Mouse (Mus musculus) limb, embryonic 11.5 days (tissue): ENCODE results near the gene Trp53tg5. TPM values are rescaled to one million over a fixed set of nuclear protein-coding genes. Genes with fewer than 3 reads are reported as not detected.

Experiments used
- ATAC-seq: fragments of 200-750 bp; cut with Nextera tagmentation; 2 replicates; pipeline ENCODE4 v1.8.0; 2017; ENCODE audit warnings: low read depth; ENCODE audit not compliant: insufficient number of reproducible peaks, low FRiP score, low TSS enrichment
- DNase-seq: peaks from one replicate; pipeline ENCODE4 v3.0.0-alpha.2; 2015; ENCODE audit warnings: low spot score
- H3K27ac ChIP-seq: fragments of 300-500 bp; sonication (generic); replicated peaks from 2 replicates; pipeline ENCODE4 v1.5.1; 2014; ENCODE audit warnings: low read depth, mild to moderate bottlenecking, low read length
- H3K27me3 ChIP-seq: fragments of 300-500 bp; sonication (generic); 2 replicates; pipeline ENCODE4 v1.6.1; 2014; ENCODE audit warnings: mild to moderate bottlenecking, low read length, mixed read lengths; ENCODE audit not compliant: control insufficient read depth, insufficient read depth
- H3K36me3 ChIP-seq: fragments of 300-500 bp; sonication (generic); 2 replicates; pipeline ENCODE4 v1.6.1; 2014; ENCODE audit warnings: mild to moderate bottlenecking, low read length, moderate library complexity, mixed read lengths; ENCODE audit not compliant: control insufficient read depth, insufficient read depth
- H3K4me1 ChIP-seq: fragments of 300-500 bp; sonication (generic); 2 replicates; pipeline ENCODE4 v1.6.1; 2014; ENCODE audit warnings: low read length, mixed read lengths; ENCODE audit not compliant: control insufficient read depth, insufficient read depth
- H3K4me2 ChIP-seq: fragments of 300-500 bp; sonication (generic); 2 replicates; pipeline ENCODE4 v1.6.1; 2014; ENCODE audit warnings: low read depth, mild to moderate bottlenecking, moderate library complexity; ENCODE audit not compliant: severe bottlenecking
- H3K4me3 ChIP-seq: fragments of 300-500 bp; sonication (generic); 2 replicates; pipeline ENCODE4 v1.5.1; 2014; ENCODE audit warnings: low read depth, low read length
- H3K9ac ChIP-seq: fragments of 300-500 bp; sonication (generic); 2 replicates; pipeline ENCODE4 v1.6.1; 2014; ENCODE audit warnings: mild to moderate bottlenecking, low read length
- H3K9me3 ChIP-seq: fragments of 300-500 bp; sonication (generic); 2 replicates; pipeline ENCODE4 v1.6.1; 2016; ENCODE audit warnings: low read length; ENCODE audit not compliant: control insufficient read depth
- WGBS: fragments of 180-500 bp; shearing (Covaris S2); extraction: QIAGEN DNeasy Blood & Tissue Kit; methylation state at CpG from one replicate; pipeline ENCODE4 v1.1.7; 2014; 5-methylcytosine and 5-hydroxymethylcytosine counted together
- polyA plus RNA-seq: library from polyadenylated mRNA; unstranded; fragments of >200 nt; fragmentation: Nextera tagmentation; extraction: Ambion mirVana; gene quantifications from 2 replicates; pipeline ENCODE4 v1.2.1, GENCODE M21; 2014

The Trp53tg5 gene
- polyA plus RNA-seq, 1 experiment from 2014 or later: not detected

DNA sequence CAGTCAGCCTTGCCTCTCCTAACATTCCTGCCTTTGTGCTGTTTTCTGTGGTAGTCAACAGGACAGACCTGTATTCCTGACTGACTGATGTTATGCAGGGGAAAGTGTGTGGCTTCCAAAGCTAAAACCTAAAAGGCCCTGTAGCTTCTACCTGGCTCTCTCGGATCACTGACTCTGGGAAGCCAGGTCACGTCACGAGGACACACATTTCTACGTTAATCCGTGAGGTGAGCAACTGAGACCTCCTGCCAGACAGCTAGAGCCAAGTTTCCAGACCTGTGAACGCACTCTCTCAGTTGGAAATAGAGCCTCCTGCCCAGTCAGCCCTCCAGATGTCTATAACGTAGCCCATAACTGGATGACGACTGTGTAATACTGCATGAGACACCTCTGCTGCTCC is 51.5 kb downstream of the Trp53tg5 start:
- H3K27ac ChIP-seq: no peak overlapping the region

DNA sequence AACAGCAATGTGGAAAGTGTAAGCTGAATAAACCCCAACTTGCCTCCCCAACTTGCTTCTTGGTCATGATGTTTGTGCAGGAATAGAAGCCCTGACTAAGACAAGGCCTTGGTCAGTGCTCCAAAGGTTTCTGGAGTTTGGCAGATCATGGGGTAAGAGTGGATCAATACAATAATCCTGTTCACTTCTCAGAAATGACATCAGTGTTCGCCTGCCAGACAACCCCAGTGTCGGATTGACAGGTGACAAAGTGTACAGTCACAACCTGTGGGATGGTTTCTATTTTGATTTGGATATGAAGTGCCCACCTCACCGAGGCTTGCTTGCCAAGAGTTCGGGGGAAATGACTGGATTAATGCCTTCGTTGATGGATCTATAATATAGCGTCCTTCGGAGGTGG is 52.2 kb downstream of the Trp53tg5 start:
- no peak for DNase-seq
- H3K27me3 ChIP-seq: no peaks in the 10 kb centered on the region
- H3K27ac ChIP-seq: no peak overlapping the region
- no peak overlapping the region for H3K4me2 ChIP-seq
- no peak overlapping the region for H3K4me3 ChIP-seq
- 94% methylated on average over 7 of the region's 7 CpGs for WGBS
- no peaks in the 10 kb centered on the region for H3K9me3 ChIP-seq
- H3K9ac ChIP-seq: no peak overlapping the region
- no peaks in the 10 kb centered on the region for H3K36me3 ChIP-seq
- ATAC-seq: no peak
- H3K4me1 ChIP-seq: 0 out of 2 replicates have a peak, but pooled peaks cover 7% of the 10 kb centered on the region

More for the DNA sequence above, 51.5 kb downstream of the Trp53tg5 start:
- no peak overlapping the region for H3K4me2 ChIP-seq
- H3K27me3 ChIP-seq: no peaks in the 10 kb centered on the region
- no peaks in the 10 kb centered on the region for H3K36me3 ChIP-seq
- no peaks in the 10 kb centered on the region for H3K9me3 ChIP-seq
- 85% methylated on average over 8 of the region's 8 CpGs for WGBS
- ATAC-seq: no peak
- no peak overlapping the region for H3K9ac ChIP-seq
- no peak for DNase-seq
- H3K4me3 ChIP-seq: no peak overlapping the region
- 0 out of 2 replicates have a peak, but pooled peaks cover 7% of the 10 kb centered on the region for H3K4me1 ChIP-seq

Other genes starting within 250 kb of the Trp53tg5 start
- not detected in 2 replicates for gene Svs2, start 235.3 kb downstream of the Trp53tg5 start, polyA plus RNA-seq
- gene Svs3b, start 217.1 kb downstream of the Trp53tg5 start, polyA plus RNA-seq: not detected in 2 replicates
- gene Svs4, start 195.3 kb downstream of the Trp53tg5 start, polyA plus RNA-seq: not detected in 2 replicates
- not detected in 2 replicates for gene Svs3a, start 184.5 kb downstream of the Trp53tg5 start, polyA plus RNA-seq
- gene Svs6, start 157.0 kb downstream of the Trp53tg5 start, polyA plus RNA-seq: not detected in 2 replicates
- not detected in 2 replicates for gene Svs5, start 141.0 kb downstream of the Trp53tg5 start, polyA plus RNA-seq
- gene Slpi, start 84.6 kb downstream of the Trp53tg5 start, polyA plus RNA-seq: 0.43 and 0.76 TPM in 2 replicates
- gene Rbpjl, start 70.6 kb downstream of the Trp53tg5 start, polyA plus RNA-seq: 0.04 and 0.16 TPM in 2 replicates
- gene Matn4, start 68.6 kb downstream of the Trp53tg5 start, polyA plus RNA-seq: 2.7 and 3.6 TPM in 2 replicates
- gene Sdc4, start 29.8 kb downstream of the Trp53tg5 start, polyA plus RNA-seq: 22.6 and 23.6 TPM in 2 replicates
- gene Sys1, start 16.8 kb downstream of the Trp53tg5 start, polyA plus RNA-seq: 52.6 and 53.6 TPM in 2 replicates
- gene Gm20458, start 12.8 kb downstream of the Trp53tg5 start, polyA plus RNA-seq: 2.8 and 3.6 TPM in 2 replicates
- 0.38 and 1.3 TPM in 2 replicates for gene Dbndd2, start 12.4 kb upstream of the Trp53tg5 start, polyA plus RNA-seq
- 40.4 and 42.2 TPM in 2 replicates for gene Pigt, start 23.8 kb upstream of the Trp53tg5 start, polyA plus RNA-seq
- gene Wfdc2, start 88.7 kb upstream of the Trp53tg5 start, polyA plus RNA-seq: 38.7 and 38.9 TPM in 2 replicates
- gene Spint3, start 99.7 kb upstream of the Trp53tg5 start, polyA plus RNA-seq: not detected in 2 replicates
- gene Wfdc6a, start 111.7 kb upstream of the Trp53tg5 start, polyA plus RNA-seq: not detected in 2 replicates
- gene Eppin, start 119.9 kb upstream of the Trp53tg5 start, polyA plus RNA-seq: not detected in 2 replicates
- not detected in 2 replicates for gene Wfdc6b, start 139.8 kb upstream of the Trp53tg5 start, polyA plus RNA-seq
- gene Wfdc8, start 139.9 kb upstream of the Trp53tg5 start, polyA plus RNA-seq: not detected in 2 replicates
- gene Wfdc16, start 165.1 kb upstream of the Trp53tg5 start, polyA plus RNA-seq: not detected in 2 replicates
- not detected in 2 replicates for gene Wfdc10, start 182.3 kb upstream of the Trp53tg5 start, polyA plus RNA-seq
- not detected in 2 replicates for gene Wfdc9, start 182.9 kb upstream of the Trp53tg5 start, polyA plus RNA-seq
- gene Wfdc11, start 200.4 kb upstream of the Trp53tg5 start, polyA plus RNA-seq: not detected in 2 replicates
- 0.60 TPM in 1 of 2 replicates, not detected in the other for gene Wfdc13, start 211.4 kb upstream of the Trp53tg5 start, polyA plus RNA-seq
- not detected in 2 replicates for gene Spint4, start 224.8 kb upstream of the Trp53tg5 start, polyA plus RNA-seq
- gene Spint5, start 241.6 kb upstream of the Trp53tg5 start, polyA plus RNA-seq: not detected in 2 replicates